Mouse (Mus musculus) E14TG2a.4 (cell line): ENCODE results near the gene Hoxa4.

ENCODE experiments used
- CTCF ChIP-seq: conservative IDR thresholded peaks from 2 replicates; pipeline ENCODE4 v1.5.1; 2014; ENCODE audit warnings: low read length
- NANOG ChIP-seq: IDR thresholded peaks from 2 replicates; pipeline ENCODE4 v1.6.1; 2014; ENCODE audit warnings: borderline replicate concordance, low read length, mixed read lengths
- POU5F1 ChIP-seq: IDR thresholded peaks from 2 replicates; pipeline ENCODE4 v1.6.1; 2014; ENCODE audit warnings: low read length, borderline replicate concordance

GRCm38 (mm10) chr6:52226569-52227257 is 35.2 kb upstream of the Hoxa4 start:
- TF ChIP-seq CTCF (no peak), POU5F1 (no peak), NANOG (no peak)
